Mouse (Mus musculus): ENCODE measurements at regions not wholly inside any gene's neighbourhood (a gene's known extent, or its start where the extent isn't known, plus 50 kb on each side); places are given as distances from the start of the nearest gene placed in this dataset.

- TF ChIP-seq EP300 (IDR thresholded peaks at IDR 0.05; ENCODE audit: low read depth) (no peak), CTCF (IDR thresholded peaks at IDR 0.05; ENCODE audit: low read depth) (no peak)
Observed at GRCm38 (mm10) chr13:38818781-38819180, 141.9 kb downstream of the Slc35b3 start.

All from heart, postnatal 0 days (tissue).